Mouse (Mus musculus): ENCODE measurements around the gene Herc6.

GRCm38 (mm10) chr6:57693116-57693515, 112.3 kb downstream of the Herc6 start:
- no peak for TF ChIP-seq CTCF (IDR thresholded peaks at IDR 0.05; ENCODE audit: low read depth)
- no peak for TF ChIP-seq EP300 (optimal IDR thresholded peaks at IDR 0.05)
